Mouse (Mus musculus) gastrocnemius, postnatal 36 days (tissue): ENCODE data around the gene Npb. TPM values are rescaled to one million over a fixed set of nuclear protein-coding genes. Genes with fewer than 3 reads are reported as not detected.
A peak's percentile ranks its signal among the peaks of the same experiment; 100 is the strongest.

Source experiments
- DNase-seq, 2 experiments: peaks; one replicate each; pipeline ENCODE4 v3.0.0; 2022
- intact Hi-C: fragments of 180-260 bp; cut with DNase I; formaldehyde crosslinking; loops from one replicate; pipeline ENCODE4 v1.15.1; 2025
- total RNA-seq, 2 experiments: library from RNA; stranded (reverse); gene quantifications; 2 replicates each; pipeline ENCODE4 v1.2.3; 2021

Gene Npb
- total RNA-seq, 2 experiments from 2014 or later: not detected

DNA sequence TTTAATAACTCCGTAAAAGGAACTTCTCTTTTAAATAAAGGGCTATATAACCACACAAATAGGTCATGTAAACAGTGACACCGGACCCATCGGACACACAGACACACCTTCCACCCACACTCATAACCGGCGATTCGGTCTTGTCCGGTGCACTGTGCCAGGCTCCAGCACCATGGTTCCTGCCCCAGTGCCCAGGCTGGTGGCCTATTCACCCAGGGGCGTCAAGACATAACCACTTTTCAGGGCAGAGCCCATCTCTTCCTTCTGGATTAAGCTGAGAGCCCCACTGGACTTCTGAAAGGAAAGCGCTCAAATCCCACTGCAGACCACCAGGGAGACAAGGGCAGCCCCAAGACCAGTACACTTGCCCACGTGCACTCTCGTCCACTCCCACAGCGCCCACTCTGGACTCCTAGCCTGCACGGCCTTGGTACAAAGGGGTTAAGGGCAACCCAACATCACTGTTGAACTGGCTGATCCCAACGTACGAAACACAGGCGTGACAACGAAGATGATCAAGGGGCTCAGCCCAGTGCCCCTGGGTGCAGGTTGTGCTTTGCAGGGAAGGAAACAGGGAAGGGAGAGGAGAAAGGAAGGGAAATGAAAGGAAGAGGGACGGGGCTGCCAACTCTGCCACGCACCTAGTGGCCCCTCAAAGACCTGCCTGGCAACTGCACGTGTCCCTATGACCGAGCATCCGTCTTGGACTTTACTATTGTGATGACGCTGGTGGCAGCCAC is 20.5 kb downstream of the Npb start:
- intact Hi-C loops: no loop called here
- DNase-seq: peak in 1 of 2 experiments; percentile 15

DNA sequence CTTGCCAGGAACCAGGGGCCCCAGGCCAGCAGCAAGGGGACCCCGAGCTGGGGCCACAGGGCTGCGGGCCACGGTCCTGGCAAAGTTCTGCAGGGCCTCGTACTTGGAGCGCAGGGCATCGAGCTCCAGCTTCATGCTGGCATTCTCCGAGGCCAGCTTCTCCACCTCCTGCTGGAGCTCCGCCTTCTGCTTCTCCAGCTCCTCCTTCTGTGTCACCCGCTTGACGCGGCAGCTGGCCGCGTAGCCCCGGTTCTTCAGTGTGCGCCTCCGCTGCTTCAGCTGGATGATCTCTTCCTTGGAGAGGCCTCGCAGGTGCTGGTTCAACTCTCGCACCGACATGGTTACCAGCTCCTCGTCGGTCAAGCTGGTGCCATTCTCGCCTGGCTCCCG is 21.1 kb downstream of the Npb start:
- intact Hi-C loops: no loop called here
- peak in 1 of 2 experiments; percentile 41 for DNase-seq

DNA sequence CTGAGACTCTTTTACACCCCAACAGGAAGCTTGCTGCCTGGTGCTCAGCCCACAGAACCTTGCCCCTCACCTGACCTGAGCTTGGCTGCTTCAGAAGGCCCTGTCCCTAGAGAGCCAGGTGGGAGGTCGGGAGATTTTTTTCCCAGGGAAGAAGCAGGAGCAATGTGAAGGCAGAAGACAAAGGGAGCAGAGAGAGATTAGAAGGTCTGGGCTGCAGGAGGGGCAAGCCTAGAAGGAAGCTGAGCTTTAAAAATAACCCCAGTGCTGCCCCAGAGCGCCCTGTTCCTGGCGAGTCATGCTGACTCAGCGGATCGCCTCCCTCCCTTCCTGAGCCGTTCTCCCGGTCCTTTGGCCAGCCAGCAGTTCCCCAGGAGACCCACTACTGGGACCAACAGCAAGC is 21.6 kb downstream of the Npb start:
- intact Hi-C loops: no loop called here

DNA sequence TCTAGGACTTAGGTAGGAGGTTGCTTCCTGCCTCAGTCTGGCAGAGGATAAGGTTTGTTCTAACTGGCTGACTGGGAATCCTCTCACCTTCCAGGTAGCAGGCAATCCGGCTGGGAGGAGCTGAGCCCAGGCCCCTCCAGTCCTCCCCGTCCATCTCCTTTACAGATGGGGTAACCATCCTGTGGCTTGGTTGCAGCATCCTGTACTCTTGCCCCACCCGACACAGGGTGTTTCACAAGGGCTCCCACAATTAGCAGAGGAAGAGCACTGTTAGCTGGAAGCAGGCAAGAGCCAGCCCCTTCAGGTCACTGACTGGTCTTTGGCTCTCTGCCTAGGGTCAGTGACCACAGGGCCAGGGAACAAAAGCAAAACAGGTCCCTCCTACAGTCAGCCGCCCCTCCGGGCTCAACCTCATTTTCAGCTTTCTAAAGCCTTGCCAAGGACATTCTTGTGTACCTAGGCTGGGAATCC is 22.2 kb downstream of the Npb start:
- peak in 1 of 2 experiments; percentile 32 for DNase-seq
- intact Hi-C loops: no loop called here

More for the DNA sequence above, 21.6 kb downstream of the Npb start:
- DNase-seq: peak; percentile 53 to 61

DNA sequence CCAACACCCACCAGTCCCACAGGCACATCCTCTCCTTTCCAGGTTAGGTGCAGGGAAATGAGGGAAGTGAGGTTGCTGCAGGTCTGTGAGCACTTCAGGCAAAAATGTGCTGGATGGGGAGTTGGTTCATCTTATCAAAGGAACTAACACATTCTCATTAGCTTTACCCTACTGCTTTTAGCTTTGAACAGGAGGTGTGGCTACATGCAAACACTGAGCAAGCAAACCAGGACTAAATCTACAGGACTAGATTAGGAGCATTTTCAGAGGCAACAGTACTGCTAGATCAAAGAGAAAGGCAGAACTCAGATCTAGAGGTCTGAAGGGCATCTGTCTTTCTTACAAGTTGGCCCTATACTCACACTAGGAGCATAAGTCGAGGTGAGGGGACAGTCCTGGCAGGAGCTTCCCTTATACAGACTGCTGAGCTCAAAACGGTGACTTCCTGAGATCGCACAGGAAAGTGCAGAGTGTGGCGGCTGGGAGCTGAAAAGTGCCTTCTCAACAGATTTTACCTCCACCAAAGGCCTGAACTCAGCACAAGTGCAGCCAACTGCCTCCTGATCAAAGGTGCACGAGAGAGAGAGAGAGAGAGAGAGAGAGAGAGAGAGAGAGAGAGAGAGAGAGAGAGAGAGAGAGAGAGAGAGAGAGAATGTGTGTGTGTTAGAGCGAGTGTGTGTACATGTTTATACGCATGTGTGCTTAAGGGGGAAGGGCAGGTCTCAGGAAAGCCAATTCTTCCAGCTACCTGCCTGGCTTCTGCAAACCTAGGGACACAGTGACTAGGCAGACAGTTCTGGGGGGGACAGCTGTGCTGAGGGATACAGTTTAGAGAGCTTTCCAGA is 22.8 kb downstream of the Npb start:
- no peak for DNase-seq
- intact Hi-C loops: no loop called here

DNA sequence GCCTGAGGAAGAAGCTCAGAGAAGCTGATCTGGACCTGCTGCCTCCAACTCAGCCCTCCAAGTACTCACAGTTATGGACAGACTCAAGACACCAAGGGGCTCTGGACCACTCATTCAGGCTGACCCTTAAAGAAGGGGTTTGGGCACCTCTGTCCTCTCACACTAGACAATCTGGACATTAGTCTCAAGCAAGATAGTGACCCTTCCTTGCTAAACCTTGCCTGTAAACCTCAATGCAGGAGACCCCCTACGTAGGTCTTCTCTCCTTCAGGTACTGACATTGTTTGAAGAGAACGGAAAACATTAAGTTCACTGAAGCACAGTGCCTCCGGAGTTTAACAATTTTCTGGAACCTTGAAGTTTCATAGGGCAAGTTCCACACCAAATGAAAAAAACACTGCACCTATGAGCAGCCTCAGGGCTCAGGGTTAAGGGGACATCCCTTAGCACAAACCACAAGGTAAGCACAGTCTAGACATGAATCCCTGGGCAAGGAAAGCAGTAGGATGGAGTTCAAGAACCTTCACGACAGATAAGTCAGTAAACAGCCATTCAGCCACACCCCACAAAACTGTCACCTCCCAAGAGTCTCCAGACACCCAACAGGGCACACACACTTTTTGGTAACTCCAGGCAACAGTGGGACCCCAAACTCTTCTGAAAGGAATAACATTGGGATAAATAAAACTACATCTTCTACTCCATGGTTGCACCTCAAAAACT is 23.6 kb downstream of the Npb start:
- intact Hi-C loops: loop anchor here (2.0 kb wide), 1 partner anchor 15 kb away; no protein-coding TSS in a partner anchor
- DNase-seq: peak in 1 of 2 experiments; percentile 12

DNA sequence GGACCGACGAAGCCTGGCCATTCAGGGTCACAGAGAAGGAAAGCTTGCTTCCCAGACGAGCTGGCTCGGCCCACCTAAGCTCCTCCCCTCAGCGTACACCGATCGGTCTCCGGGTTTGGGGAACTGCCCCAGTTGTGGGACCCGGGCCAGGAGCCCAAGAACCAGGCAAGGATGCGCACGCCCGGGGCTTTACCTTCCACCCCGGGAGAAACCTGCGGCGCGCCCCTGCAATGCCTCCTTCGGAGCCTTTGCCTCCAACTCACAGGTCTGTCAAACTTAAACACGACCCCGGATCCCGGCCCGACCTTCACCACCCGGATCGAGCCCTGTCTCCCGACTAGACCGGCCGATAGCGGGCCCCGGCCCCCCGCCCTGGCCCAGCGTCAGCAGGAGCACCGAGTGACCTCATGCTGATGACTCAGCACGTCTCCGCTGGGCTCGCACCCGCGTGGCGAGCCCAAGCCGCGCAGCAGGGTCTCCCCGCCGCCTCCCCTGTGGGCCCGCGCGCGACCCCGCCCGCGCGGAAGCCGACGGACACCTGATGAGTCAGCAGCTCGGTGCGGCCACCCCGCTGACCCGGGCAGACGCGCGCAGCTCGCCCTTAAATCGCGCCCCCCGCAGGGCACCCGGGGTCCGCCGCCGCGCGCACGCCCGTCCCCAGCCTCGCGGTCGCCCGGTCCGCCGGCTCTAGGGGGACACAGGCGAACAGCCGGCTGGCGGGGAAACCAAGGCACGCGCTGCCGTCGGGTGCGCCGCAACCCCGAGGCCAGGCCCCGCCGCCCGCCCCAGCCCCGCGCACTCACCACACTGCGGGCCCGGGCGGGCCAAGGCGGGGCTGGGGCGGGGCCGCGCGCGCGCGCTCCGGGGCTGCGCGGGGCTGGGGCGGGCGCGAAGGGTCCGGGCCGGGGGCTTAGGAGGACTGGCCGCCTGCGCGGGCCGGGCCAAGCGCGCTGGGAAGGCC is 24.6 kb downstream of the Npb start:
- intact Hi-C loops: loop anchor here (2.0 kb wide), 1 partner anchor 14 kb away; no protein-coding TSS in a partner anchor
- peak; percentile 76 to 77 for DNase-seq

DNA sequence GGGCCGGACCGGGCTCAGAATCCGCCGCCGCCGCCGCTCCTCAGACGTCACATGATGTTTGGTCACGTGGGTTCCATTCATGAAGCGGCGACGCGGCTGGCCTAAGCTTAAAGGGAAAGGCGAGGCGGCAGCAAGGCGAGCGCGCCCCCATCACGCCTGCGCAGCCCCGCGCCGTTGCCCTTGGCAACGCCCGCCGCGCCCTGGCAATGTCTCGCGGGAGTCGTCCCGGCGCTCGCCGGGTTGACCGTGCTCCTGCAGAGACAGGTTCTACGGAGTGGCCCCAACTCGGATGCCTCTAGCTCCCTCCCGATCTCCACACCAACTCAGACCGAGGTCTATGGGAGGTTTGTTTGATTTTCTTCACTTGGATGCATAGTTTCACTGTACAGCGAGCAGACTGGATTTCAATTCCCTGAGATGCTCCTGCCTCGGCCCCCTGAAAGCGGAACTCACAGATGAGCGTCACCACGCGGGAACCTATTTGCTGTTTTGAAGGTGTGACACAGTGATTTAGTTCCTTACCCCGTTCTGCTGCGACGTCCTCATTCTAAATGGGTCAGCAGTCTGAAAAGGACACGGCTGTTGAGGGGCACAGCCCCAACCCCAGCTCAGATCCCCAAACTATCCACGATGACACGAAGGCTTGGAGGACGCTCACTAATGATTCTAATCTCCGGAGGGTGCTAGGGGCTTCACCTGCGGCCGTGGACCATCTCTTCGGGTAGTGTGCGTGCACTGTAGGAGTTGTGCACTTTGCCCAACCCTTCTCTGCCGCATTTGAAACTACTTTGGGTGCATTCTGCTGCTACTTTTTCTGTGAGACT is 25.5 kb downstream of the Npb start, which contains the start of gene Mafg:
Gene Mafg (minus strand): TSS at position 81 of the 824 bp plus-strand sequence.
- intact Hi-C loops: loop anchor here (2.0 kb wide), 1 partner anchor 13 kb away; no protein-coding TSS in a partner anchor
- peak; percentile 84 to 90 for DNase-seq

DNA sequence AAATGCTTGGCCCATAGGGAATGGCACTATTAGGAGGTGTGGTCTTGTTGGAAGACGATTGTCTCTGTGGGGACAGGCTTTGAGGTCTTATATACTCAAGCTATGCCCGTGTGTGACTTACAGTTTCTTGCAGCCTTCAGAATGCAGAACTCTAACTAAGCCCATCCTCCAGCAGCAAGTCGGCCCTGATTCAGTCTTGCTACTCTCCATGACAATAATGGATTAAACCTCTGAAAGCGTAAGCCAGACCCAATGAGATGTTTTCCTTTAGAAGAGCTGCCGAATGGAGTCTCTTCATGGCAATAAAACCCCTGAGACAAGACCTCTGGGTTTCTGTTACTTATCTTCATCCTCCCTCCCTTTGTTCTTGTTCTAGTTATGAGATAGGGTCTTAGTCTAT is 26.5 kb downstream of the Npb start:
- DNase-seq: no peak
- intact Hi-C loops: no loop called here

DNA sequence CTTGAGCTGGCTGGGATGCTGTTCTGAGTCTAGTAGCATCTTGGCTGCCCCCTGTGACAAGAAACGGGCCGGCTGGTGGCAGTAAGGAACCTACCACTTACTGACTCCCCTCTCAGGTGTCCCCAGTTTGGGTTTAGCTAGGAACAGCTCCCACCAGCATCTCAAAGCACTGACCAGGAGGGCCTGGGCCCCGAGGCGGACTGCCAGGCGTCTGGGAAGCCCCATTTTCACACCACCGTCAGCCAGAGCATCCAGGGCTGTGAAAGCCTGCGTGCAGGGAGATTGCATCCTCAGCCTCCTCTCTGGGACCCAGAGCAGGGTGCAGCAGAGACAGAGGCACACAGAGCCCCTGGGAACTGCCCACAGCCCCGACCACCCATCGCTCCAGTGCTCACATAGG is 33.0 kb downstream of the Npb start:
- DNase-seq: no peak
- intact Hi-C loops: no loop called here

DNA sequence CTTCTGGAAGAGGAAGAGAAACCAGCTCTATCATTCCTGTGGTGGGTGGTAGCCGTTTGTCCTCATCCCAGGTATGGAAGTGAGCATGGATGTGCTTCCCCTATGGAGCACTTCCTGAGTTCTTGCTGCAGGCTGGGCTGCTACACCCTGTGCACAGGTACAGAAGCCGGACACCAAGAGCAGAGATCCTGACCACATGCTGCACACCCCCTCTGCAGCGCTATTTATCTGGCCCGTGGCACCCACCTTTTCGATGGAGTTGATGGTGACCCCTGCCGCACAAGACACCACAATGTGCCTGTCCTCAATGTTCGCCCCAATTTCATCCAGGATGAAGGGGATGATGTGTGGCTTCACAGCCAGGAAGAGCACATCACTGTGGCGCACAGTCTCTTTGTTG is 33.6 kb downstream of the Npb start:
- intact Hi-C loops: no loop called here

DNA sequence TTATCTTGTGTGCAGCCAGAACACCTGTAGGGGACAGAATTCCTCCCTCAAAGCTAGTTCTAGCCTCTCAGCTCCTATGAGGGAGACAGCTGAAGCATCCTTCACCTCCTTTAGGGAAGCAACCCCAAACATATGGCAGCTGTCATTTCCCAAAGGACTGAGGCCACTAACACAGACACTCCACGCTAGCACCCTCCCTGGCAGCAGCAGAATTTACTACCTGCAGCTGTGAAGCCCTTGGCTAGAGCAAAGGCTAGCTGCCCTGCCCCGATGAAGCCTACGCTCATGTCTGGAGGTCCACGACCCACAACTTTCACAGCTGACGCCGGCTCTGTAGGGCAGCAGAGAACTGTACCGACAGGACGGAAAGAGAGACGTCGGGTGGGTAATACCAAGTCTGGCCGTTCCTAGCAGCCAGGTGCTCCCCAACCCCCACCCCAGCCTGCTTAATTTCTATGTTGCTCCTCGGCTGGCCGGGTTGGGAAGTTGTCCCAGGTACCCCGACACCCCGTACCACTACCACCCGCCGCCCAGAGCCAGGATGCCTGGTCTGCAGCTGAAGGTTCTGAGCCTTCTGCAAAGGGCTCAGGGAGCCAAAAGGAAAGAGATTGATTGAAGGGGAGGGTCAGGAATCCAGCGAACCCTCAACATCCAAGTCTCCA is 34.8 kb downstream of the Npb start:
- DNase-seq: no peak
- intact Hi-C loops: no loop called here

More for the DNA sequence above, 33.6 kb downstream of the Npb start:
- no peak for DNase-seq

DNA sequence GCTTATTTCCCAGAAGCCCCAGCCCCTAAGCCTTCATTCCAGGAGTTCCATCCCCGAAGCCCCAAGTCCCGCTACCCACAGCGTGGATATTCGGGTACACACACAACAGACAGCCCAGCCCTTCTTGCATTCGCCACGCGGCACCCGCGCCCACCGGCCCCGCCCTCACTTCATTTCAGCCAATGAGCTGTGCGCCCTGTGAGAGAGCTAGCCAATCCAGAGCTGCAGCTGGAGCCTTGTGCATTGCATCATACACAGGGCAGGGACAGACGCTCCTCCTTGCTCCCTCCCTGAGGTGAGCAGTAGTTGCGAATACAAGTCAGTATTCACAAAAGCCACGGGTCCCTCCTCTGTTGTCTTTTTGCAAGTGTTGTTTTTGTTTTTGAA is 35.3 kb downstream of the Npb start, which contains the start of gene Pycr1:
Gene Pycr1 (minus strand): TSS at position 169 of the 387 bp plus-strand sequence.
- intact Hi-C loops: no loop called here

DNA sequence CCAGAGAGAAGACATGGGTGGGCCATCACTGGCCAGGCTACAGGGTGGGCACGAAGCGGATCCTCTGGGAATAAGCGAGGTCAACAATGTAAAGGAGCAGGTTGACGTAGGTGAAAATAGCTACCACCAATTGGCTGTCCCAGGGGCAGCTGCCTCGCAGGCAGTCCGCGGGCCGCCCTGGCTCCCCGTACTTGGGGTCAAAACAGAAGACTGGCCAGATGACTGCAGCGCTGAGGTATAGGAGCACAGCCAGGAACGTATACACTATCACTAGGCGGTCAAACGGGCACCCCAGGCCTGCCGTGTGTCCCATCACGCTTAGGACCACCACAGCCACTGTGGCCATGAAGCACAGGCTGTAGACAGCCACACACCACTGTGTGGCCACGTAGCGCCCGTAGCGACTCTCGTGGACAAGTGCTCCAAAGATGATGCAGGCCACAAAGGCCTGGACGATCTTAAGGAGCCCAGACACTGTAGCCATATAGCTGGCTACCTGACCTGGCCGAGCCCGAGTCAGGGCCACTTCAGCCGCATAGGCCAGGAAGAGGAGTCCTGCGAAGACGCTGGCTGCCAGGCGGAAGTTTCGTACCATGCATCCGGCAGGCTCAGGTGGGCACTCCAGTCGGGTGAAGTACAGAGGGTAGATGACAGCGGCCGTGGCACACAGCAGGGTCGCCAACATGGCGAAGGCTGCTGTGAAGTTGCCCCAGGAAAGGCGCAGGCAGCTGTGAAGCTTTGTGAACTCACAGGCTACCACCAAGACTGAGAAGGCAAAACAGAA is 39.0 kb downstream of the Npb start:
- intact Hi-C loops: loop anchor here (2.0 kb wide), 1 partner anchor 14 kb away; the partner anchor contains the start of gene Mafg
- no peak for DNase-seq

More for the DNA sequence above, 35.3 kb downstream of the Npb start, which contains the start of gene Pycr1:
- peak; percentile 90 to 94 for DNase-seq

DNA sequence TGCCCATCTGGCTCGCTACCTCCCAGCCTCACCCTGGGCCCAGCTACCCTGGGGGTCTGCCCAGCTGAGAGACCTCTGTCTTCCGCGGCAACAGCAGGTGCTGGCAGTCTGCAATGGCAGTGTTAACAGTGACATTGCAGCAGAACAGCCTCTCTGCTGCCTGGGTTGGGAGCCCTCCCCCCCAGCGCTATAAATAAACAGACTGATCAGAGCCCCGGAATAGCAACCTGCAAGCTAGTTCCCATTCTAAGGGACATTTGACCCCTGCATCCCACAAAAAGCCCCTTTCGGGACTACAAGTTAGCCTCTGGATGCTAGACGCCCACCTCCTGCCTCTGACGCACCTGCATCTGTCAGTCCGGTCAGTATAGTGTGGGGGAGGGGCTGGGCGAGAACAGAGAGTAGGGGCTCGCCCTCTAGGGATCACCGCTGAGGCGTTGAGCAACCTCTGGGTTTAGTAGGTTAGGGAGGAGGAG is 39.8 kb downstream of the Npb start, which contains the start of gene Myadml2:
Gene Myadml2 (minus strand): TSS at position 158 of the 476 bp plus-strand sequence.
- DNase-seq: no peak
- intact Hi-C loops: no loop called here

DNA sequence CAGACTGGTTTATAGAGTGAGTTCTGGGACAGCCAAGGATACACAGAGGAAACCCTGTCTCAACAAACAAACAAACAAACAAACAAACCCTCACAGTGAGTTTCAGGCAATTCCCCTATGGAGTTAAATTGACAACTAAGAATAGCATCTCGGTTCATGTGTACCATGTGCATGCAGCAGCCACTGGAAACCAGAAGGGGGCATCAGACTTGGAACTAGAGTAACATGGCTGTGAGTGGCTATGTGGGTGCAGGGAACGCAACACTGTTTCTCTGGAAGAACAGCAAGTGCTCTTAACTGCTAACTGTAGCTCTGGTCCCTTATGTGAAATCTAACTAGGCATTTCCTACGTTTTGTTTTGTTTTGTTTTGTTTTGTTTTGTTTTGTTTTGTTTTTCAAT is 43.6 kb downstream of the Npb start:
- intact Hi-C loops: no loop called here
- no peak for DNase-seq

DNA sequence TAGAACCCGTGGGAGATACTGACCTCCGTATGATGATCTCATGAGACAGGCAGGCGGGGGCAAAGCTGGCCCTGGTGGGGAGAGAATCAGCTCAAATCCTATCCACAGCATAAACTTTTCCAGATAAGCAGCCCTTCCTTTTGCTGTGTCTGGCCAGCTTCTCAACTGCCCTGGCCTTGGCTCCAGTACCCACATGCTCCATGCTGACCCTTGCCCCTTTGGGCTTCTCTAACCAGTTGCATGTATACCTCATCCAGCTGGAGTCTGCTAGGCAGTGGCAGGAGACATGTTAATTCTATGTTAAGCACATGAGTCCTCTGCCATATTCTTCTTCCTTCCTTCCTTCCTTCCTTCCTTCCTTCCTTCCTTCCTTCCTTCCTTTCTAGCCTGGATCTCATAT is 46.5 kb downstream of the Npb start:
- DNase-seq: no peak
- intact Hi-C loops: no loop called here
